Mouse (Mus musculus) lung, postnatal 0 days (tissue): ENCODE measurements around the gene Nexn. TPM values are rescaled to one million over a fixed set of nuclear protein-coding genes. Genes with fewer than 3 reads are reported as not detected.

Experiments
- ATAC-seq: fragments of 200-750 bp; cut with Nextera tagmentation; 2 replicates; pipeline ENCODE4 v1.8.0; 2017; ENCODE audit warnings: moderate library complexity
- DNase-seq: peaks from one replicate; pipeline ENCODE4 v3.0.0-alpha.2; 2016; ENCODE audit warnings: low spot score
- H3K27ac ChIP-seq: fragments of 300-500 bp; sonication (generic); 2 replicates; pipeline ENCODE4 v1.5.1; 2014; ENCODE audit warnings: antibody characterized with exemption, mild to moderate bottlenecking, low read length, mixed read lengths
- H3K27me3 ChIP-seq: fragments of 300-500 bp; sonication (generic); replicated peaks from 2 replicates; pipeline ENCODE4 v1.6.1; 2014; ENCODE audit warnings: low read length, mixed read lengths; ENCODE audit not compliant: insufficient read depth
- H3K36me3 ChIP-seq: fragments of 300-500 bp; sonication (generic); 2 replicates; pipeline ENCODE4 v1.6.1; 2014; ENCODE audit warnings: low read length, mixed read lengths; ENCODE audit not compliant: insufficient read depth
- H3K4me1 ChIP-seq: fragments of 300-500 bp; sonication (generic); 2 replicates; pipeline ENCODE4 v1.6.1; 2014; ENCODE audit warnings: antibody characterized with exemption, low read depth, low read length, mixed read lengths; ENCODE audit not compliant: insufficient read depth
- H3K4me2 ChIP-seq: fragments of 300-500 bp; sonication (generic); replicated peaks from 2 replicates; pipeline ENCODE4 v1.6.1; 2014; ENCODE audit warnings: low read depth, mild to moderate bottlenecking, low read length, moderate library complexity, mixed read lengths
- H3K4me3 ChIP-seq: fragments of 300-500 bp; sonication (generic); 2 replicates; pipeline ENCODE4 v1.5.1; 2014; ENCODE audit warnings: low read depth, low read length
- H3K9ac ChIP-seq: fragments of 300-500 bp; sonication (generic); replicated peaks from 2 replicates; pipeline ENCODE4 v1.6.1; 2014; ENCODE audit warnings: low read depth, mild to moderate bottlenecking
- H3K9me3 ChIP-seq: fragments of 300-500 bp; sonication (generic); 2 replicates; pipeline ENCODE4 v1.6.1; 2016; ENCODE audit warnings: low read length, mixed read lengths
- CTCF ChIP-seq: IDR thresholded peaks from 2 replicates; pipeline ENCODE4 v1.5.1; 2016; ENCODE audit warnings: antibody characterized with exemption, mild to moderate bottlenecking
- EP300 ChIP-seq: IDR thresholded peaks from 2 replicates; pipeline ENCODE4 v1.6.1; 2016; ENCODE audit warnings: antibody characterized with exemption, mild to moderate bottlenecking, control low read depth
- WGBS: fragments of 180-500 bp; shearing (Covaris S2); extraction: QIAGEN DNeasy Blood & Tissue Kit; methylation state at CpG from one replicate; pipeline ENCODE4 v1.1.7; 2014; 5-methylcytosine and 5-hydroxymethylcytosine counted together
- polyA plus RNA-seq: library from polyadenylated mRNA; unstranded; fragments of >200 nt; fragmentation: Nextera tagmentation; extraction: Ambion mirVana; gene quantifications from 2 replicates; pipeline ENCODE4 v1.2.1, GENCODE M21; 2015

Gene Nexn
- polyA plus RNA-seq, 1 experiment from 2014 or later: 39.9 TPM

GRCm38 (mm10) chr3:152235805-152236204 is 30.3 kb downstream of the Nexn start:
- TF ChIP-seq CTCF (no peak), EP300 (no peak)
- H3K9me3 ChIP-seq: no peaks in the 10 kb centered on the region
- H3K36me3 ChIP-seq: peaks cover 7% of the 10 kb centered on the region
- no peaks in the 10 kb centered on the region for H3K27me3 ChIP-seq
- no peak overlapping the region for H3K9ac ChIP-seq
- WGBS: 89% methylated on average over 1 of the region's 1 CpGs
- no peak overlapping the region for H3K27ac ChIP-seq
- no peak for DNase-seq
- no peak for ATAC-seq
- H3K4me1 ChIP-seq: no peaks in the 10 kb centered on the region
- H3K4me3 ChIP-seq: no peak overlapping the region
- H3K4me2 ChIP-seq: no peak overlapping the region

GRCm38 (mm10) chr3:152235238-152235637 is 30.9 kb downstream of the Nexn start:
- ATAC-seq: no peak
- WGBS: 95% methylated on average over 1 of the region's 1 CpGs
- Histone ChIP-seq H3K9me3 (no peaks in the 10 kb centered on the region), H3K4me2 (no peak overlapping the region), H3K36me3 (peaks cover 7% of the 10 kb centered on the region), H3K27ac (no peak overlapping the region), H3K27me3 (no peaks in the 10 kb centered on the region), H3K9ac (no peak overlapping the region), H3K4me3 (no peak overlapping the region), H3K4me1 (no peaks in the 10 kb centered on the region)
- TF ChIP-seq EP300: no peak
- TF ChIP-seq CTCF: no peak
- no peak for DNase-seq

- H3K9me3 ChIP-seq: no peaks in the 10 kb centered on the region
These were observed 34.6 kb downstream of the Nexn start for GRCm38 (mm10) chr3:152231333-152232100.

GRCm38 (mm10) chr3:152229271-152229670 is 36.9 kb downstream of the Nexn start:
- no peak overlapping the region for H3K4me2 ChIP-seq
- 61% methylated on average over 5 of the region's 5 CpGs for WGBS
- ATAC-seq: no peak
- no peak overlapping the region for H3K9ac ChIP-seq
- no peak for DNase-seq
- no peaks in the 10 kb centered on the region for H3K9me3 ChIP-seq
- H3K4me1 ChIP-seq: no peaks in the 10 kb centered on the region
- no peak overlapping the region for H3K4me3 ChIP-seq
- no peak overlapping the region for H3K27ac ChIP-seq
- TF ChIP-seq EP300 (no peak), CTCF (no peak)
- H3K36me3 ChIP-seq: peaks cover 37% of the 10 kb centered on the region
- no peaks in the 10 kb centered on the region for H3K27me3 ChIP-seq

More at GRCm38 (mm10) chr3:152231333-152232100, 34.6 kb downstream of the Nexn start:
- DNase-seq (no peak), ATAC-seq (no peak)
- H3K4me3 ChIP-seq: no peak overlapping the region
- peaks cover 19% of the 10 kb centered on the region for H3K36me3 ChIP-seq
- H3K27me3 ChIP-seq: no peaks in the 10 kb centered on the region
- TF ChIP-seq CTCF: no peak
- no peak overlapping the region for H3K4me2 ChIP-seq
- no peak overlapping the region for H3K9ac ChIP-seq
- WGBS: 63% methylated on average over 6 of the region's 6 CpGs
- no peaks in the 10 kb centered on the region for H3K4me1 ChIP-seq
- no peak overlapping the region for H3K27ac ChIP-seq

GRCm38 (mm10) chr3:152228843-152229242 is 37.3 kb downstream of the Nexn start:
- DNase-seq: no peak
- peaks cover 41% of the 10 kb centered on the region for H3K36me3 ChIP-seq
- no peak for ATAC-seq
- 93% methylated on average over 7 of the region's 7 CpGs for WGBS
- no peaks in the 10 kb centered on the region for H3K4me1 ChIP-seq
- no peak overlapping the region for H3K4me2 ChIP-seq
- no peaks in the 10 kb centered on the region for H3K27me3 ChIP-seq
- H3K9me3 ChIP-seq: no peaks in the 10 kb centered on the region
- TF ChIP-seq CTCF (no peak), EP300 (no peak)
- no peak overlapping the region for H3K9ac ChIP-seq
- no peak overlapping the region for H3K27ac ChIP-seq
- no peak overlapping the region for H3K4me3 ChIP-seq

- TF ChIP-seq EP300 (no peak), CTCF (no peak)
- ATAC-seq (no peak), DNase-seq (no peak)
- peaks cover 55% of the 10 kb centered on the region for H3K36me3 ChIP-seq
- no peak overlapping the region for H3K27ac ChIP-seq
- H3K4me2 ChIP-seq: no peak overlapping the region
- WGBS: 89% methylated on average over 7 of the region's 7 CpGs
- no peaks in the 10 kb centered on the region for H3K9me3 ChIP-seq
- H3K4me3 ChIP-seq: no peak overlapping the region
- H3K9ac ChIP-seq: no peak overlapping the region
- no peaks in the 10 kb centered on the region for H3K27me3 ChIP-seq
- no peaks in the 10 kb centered on the region for H3K4me1 ChIP-seq
These were observed 40.2 kb downstream of the Nexn start for GRCm38 (mm10) chr3:152225906-152226305.
